Mouse (Mus musculus) neural tube, embryonic 13.5 days (tissue): ENCODE results near the gene Gm21992. TPM values are rescaled to one million over a fixed set of nuclear protein-coding genes. Genes with fewer than 3 reads are reported as not detected.

Source experiments
- ATAC-seq: fragments of 200-750 bp; cut with Nextera tagmentation; 2 replicates; pipeline ENCODE4 v1.8.0; 2017; ENCODE audit warnings: low read depth, mild to moderate bottlenecking, moderate TSS enrichment, moderate library complexity
- H3K27ac ChIP-seq: fragments of 300-500 bp; sonication (generic); replicated peaks from 2 replicates; pipeline ENCODE4 v1.5.1; 2015; ENCODE audit warnings: moderate library complexity, mild to moderate bottlenecking, inconsistent platforms
- H3K27me3 ChIP-seq: fragments of 300-500 bp; sonication (generic); 2 replicates; pipeline ENCODE4 v1.6.1; 2015; ENCODE audit warnings: mild to moderate bottlenecking, inconsistent platforms
- H3K36me3 ChIP-seq: fragments of 300-500 bp; sonication (generic); 2 replicates; pipeline ENCODE4 v1.6.1; 2015; ENCODE audit warnings: mild to moderate bottlenecking, inconsistent platforms
- H3K4me1 ChIP-seq: fragments of 300-500 bp; sonication (generic); replicated peaks from 2 replicates; pipeline ENCODE4 v1.6.1; 2015; ENCODE audit warnings: inconsistent platforms
- H3K4me2 ChIP-seq: fragments of 300-500 bp; sonication (generic); 2 replicates; pipeline ENCODE4 v1.6.1; 2015; ENCODE audit warnings: inconsistent platforms, mild to moderate bottlenecking, moderate library complexity
- H3K4me3 ChIP-seq: fragments of 300-500 bp; sonication (generic); 2 replicates; pipeline ENCODE4 v1.5.1; 2015; ENCODE audit warnings: mild to moderate bottlenecking, inconsistent platforms
- H3K9ac ChIP-seq: fragments of 300-500 bp; sonication (generic); 2 replicates; pipeline ENCODE4 v1.6.1; 2015; ENCODE audit warnings: moderate library complexity, mild to moderate bottlenecking, inconsistent platforms
- H3K9me3 ChIP-seq: fragments of 300-500 bp; sonication (generic); 2 replicates; pipeline ENCODE4 v1.6.1; 2016; ENCODE audit warnings: inconsistent platforms
- whole genome bisulfite sequencing: fragments of 180-500 bp; shearing (Covaris S2); methylation state at CpG from one replicate; pipeline ENCODE4 v1.1.7; 2015; 5-methylcytosine and 5-hydroxymethylcytosine counted together
- polyA plus RNA-seq: library from polyadenylated mRNA; unstranded; fragments of >200 nt; fragmentation: Nextera tagmentation; extraction: Ambion mirVana; gene quantifications from 2 replicates; pipeline ENCODE4 v1.2.1, GENCODE M21; 2015

The Gm21992 gene
- 28.5 and 37.3 TPM in 2 replicates for polyA plus RNA-seq

DNA sequence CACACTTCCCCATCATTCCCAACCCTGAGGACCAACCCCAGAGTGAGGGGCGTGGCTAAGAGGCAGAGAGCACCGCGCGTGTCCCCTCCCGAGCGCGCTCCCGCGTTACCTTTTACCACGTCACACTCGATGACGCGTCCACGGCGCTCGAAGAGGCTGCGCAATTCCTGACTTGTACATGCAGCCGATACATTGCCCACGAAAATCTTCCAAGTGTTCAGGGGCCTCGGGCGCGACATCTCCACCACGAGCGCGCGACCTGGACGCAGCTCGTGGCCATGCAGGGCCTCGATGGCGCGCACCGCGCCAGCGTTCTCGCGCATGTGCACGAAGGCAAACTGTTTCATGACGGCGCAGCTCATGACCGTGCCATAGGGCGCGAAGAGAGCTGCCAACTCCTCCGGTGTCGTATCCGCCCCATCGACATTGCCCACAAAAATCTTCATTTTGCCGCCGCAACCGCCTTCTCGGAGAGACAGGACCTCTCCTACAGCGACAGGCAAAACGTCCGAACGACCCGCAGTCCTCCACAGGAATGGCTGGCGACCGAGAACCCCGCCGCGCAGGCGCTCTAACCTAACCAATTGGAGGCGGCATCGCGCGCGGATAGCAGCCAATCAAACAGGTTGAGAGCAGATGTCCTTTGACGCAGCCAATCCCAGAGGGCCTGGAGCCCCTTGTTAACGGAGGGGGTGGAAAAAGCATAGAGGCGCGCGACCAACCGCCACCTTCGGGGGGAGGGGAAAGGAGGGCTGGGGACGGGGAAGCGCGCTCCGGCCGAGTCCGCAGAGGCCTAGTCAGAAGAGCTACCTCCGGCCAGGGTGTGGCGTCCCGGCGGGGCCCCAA is at the start of gene Gm21992, which contains the start of gene Rbm14:
Gene Gm21992 (minus strand): TSS at position 550 of the 846 bp plus-strand sequence.
Gene Rbm14 (minus strand): TSS at position 572 of the 846 bp plus-strand sequence.
- H3K4me3 ChIP-seq: peak within 1 kb of the TSS; percentile 79
- peak within 1 kb of the TSS; percentile 91 for H3K27ac ChIP-seq
- WGBS: under 1% methylated on average over 83 of the region's 83 CpGs
- H3K9ac ChIP-seq: peak within 1 kb of the TSS; percentile 81
- peak; percentile 98 for ATAC-seq
- peaks cover 36% of the 10 kb centered on the region for H3K4me1 ChIP-seq
- no peaks in the 10 kb centered on the region for H3K36me3 ChIP-seq
- no peaks in the 10 kb centered on the region for H3K9me3 ChIP-seq
- peak within 1 kb of the TSS; percentile 99 for H3K4me2 ChIP-seq
- H3K27me3 ChIP-seq: no peaks in the 10 kb centered on the region

GRCm38 (mm10) chr19:4859081-4859480 is 47.7 kb upstream of the Gm21992 start:
- Histone ChIP-seq H3K27me3 (no peaks in the 10 kb centered on the region), H3K4me1 (peaks cover 16% of the 10 kb centered on the region), H3K4me2 (no peak overlapping the region), H3K4me3 (no peak overlapping the region), H3K27ac (no peak overlapping the region), H3K9me3 (no peaks in the 10 kb centered on the region), H3K9ac (no peak overlapping the region), H3K36me3 (peaks cover 30% of the 10 kb centered on the region)
- 78% methylated on average over 6 of the region's 6 CpGs for WGBS
- no peak for ATAC-seq

DNA sequence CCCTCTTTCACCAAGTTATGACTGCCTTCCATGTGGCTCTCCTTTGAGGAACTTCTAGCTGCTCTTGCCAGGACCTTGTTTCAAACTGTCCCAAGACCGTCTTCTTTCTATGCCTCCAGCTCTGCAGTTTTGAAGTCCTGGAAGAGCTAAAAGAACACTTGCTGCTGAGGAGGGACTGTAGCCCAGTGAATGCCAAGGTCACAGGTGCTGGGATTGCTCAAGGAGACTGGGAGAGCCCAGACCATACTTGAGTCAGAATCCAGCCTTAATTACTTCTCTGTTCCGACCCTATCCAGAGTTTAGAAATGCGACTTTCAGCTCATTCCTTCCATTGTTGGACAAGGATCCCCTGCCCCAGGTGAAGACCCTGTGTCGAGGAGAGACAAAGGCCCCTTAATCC is 44.5 kb upstream of the Gm21992 start:
- H3K27me3 ChIP-seq: no peaks in the 10 kb centered on the region
- H3K4me3 ChIP-seq: peak overlapping the region; percentile 68
- H3K9me3 ChIP-seq: no peaks in the 10 kb centered on the region
- H3K4me1 ChIP-seq: peaks cover 16% of the 10 kb centered on the region
- peak overlapping the region; percentile 97 for H3K4me2 ChIP-seq
- 78% methylated on average over 4 of the region's 4 CpGs for WGBS
- H3K36me3 ChIP-seq: peaks cover 22% of the 10 kb centered on the region
- H3K27ac ChIP-seq: no peak overlapping the region
- no peak for ATAC-seq
- H3K9ac ChIP-seq: peak overlapping the region; percentile 88

GRCm38 (mm10) chr19:4855470-4855820 is 44.0 kb upstream of the Gm21992 start:
- ATAC-seq: no peak; the same call in 1 of the 2 replicates
- 1% methylated on average over 14 of the region's 14 CpGs for WGBS
- peaks cover 18% of the 10 kb centered on the region for H3K36me3 ChIP-seq
- peak overlapping the region; percentile 88 for H3K9ac ChIP-seq
- no peaks in the 10 kb centered on the region for H3K9me3 ChIP-seq
- H3K27ac ChIP-seq: peak overlapping the region; percentile 70
- peak overlapping the region; percentile 68 for H3K4me3 ChIP-seq
- no peaks in the 10 kb centered on the region for H3K27me3 ChIP-seq
- peak overlapping the region; percentile 97 for H3K4me2 ChIP-seq
- H3K4me1 ChIP-seq: peaks cover 16% of the 10 kb centered on the region

- H3K4me3 ChIP-seq: peak within 1 kb of the TSS; percentile 68
These were observed 43.4 kb upstream of the Gm21992 start, which contains the start of gene Ctsf for GRCm38 (mm10) chr19:4854552-4855469. Gene Ctsf, plus strand, starts transcription at chr19:4855130.

DNA sequence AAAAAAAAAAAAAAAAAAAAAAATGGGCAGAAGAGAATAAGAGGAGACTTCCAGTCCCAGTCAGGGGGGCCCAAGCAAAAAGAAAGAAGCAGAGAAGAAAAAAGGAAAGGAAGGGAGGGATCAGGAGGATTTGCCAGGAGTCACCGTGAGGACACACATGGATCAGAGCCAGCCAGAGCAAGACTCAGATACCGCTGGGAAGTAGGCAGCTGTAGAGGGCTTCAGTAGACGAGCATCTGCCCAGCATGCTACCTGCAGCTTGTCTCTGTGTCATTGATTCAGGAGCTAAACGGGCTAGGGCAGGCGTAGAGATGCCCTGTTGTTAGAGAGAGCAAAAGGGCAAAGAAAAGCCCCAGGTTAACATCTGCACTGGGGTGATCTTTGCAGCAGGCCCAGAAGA is 38.9 kb upstream of the Gm21992 start:
- no peak overlapping the region for H3K27ac ChIP-seq
- WGBS: 50% methylated on average over 5 of the region's 5 CpGs
- H3K4me1 ChIP-seq: peaks cover 6% of the 10 kb centered on the region
- no peaks in the 10 kb centered on the region for H3K36me3 ChIP-seq
- H3K4me3 ChIP-seq: no peak overlapping the region
- no peaks in the 10 kb centered on the region for H3K9me3 ChIP-seq
- H3K27me3 ChIP-seq: peaks cover 6% of the 10 kb centered on the region; the same call in 1 of the 2 replicates
- H3K9ac ChIP-seq: no peak overlapping the region
- ATAC-seq: no peak
- no peak overlapping the region for H3K4me2 ChIP-seq

More at GRCm38 (mm10) chr19:4854552-4855469, 43.4 kb upstream of the Gm21992 start, which contains the start of gene Ctsf:
- H3K27ac ChIP-seq: peak within 1 kb of the TSS; percentile 70
- H3K4me2 ChIP-seq: peak within 1 kb of the TSS; percentile 97
- H3K27me3 ChIP-seq: no peaks in the 10 kb centered on the region
- 4% methylated on average over 45 of the region's 45 CpGs for WGBS
- no peaks in the 10 kb centered on the region for H3K9me3 ChIP-seq
- H3K36me3 ChIP-seq: peaks cover 13% of the 10 kb centered on the region; the same call in 1 of the 2 replicates
- ATAC-seq: peak; percentile 92
- peaks cover 16% of the 10 kb centered on the region for H3K4me1 ChIP-seq
- H3K9ac ChIP-seq: peak within 1 kb of the TSS; percentile 88

- H3K4me1 ChIP-seq: peaks cover 5% of the 10 kb centered on the region
- H3K27ac ChIP-seq: no peak overlapping the region
- H3K4me3 ChIP-seq: no peak overlapping the region
- H3K36me3 ChIP-seq: no peaks in the 10 kb centered on the region
- H3K9ac ChIP-seq: no peak overlapping the region
- WGBS: 37% methylated on average over 4 of the region's 4 CpGs
- no peak overlapping the region for H3K4me2 ChIP-seq
- H3K27me3 ChIP-seq: peaks cover 6% of the 10 kb centered on the region; the same call in 1 of the 2 replicates
- H3K9me3 ChIP-seq: no peaks in the 10 kb centered on the region
- no peak for ATAC-seq
These were observed 38.4 kb upstream of the Gm21992 start for GRCm38 (mm10) chr19:4849800-4850199.

GRCm38 (mm10) chr19:4847490-4847889 is 36.1 kb upstream of the Gm21992 start:
- Histone ChIP-seq H3K4me2 (no peak overlapping the region), H3K9me3 (no peaks in the 10 kb centered on the region), H3K4me3 (no peak overlapping the region), H3K27ac (no peak overlapping the region), H3K4me1 (no peaks in the 10 kb centered on the region), H3K9ac (no peak overlapping the region), H3K27me3 (peaks cover 14% of the 10 kb centered on the region), H3K36me3 (no peaks in the 10 kb centered on the region)
- ATAC-seq: no peak
- 53% methylated on average over 7 of the region's 7 CpGs for WGBS

- H3K27ac ChIP-seq: no peak overlapping the region
- no peak for ATAC-seq
- no peak overlapping the region for H3K9ac ChIP-seq
- H3K4me3 ChIP-seq: no peak overlapping the region
- H3K4me1 ChIP-seq: no peaks in the 10 kb centered on the region
- WGBS: 77% methylated on average over 2 of the region's 2 CpGs
- no peaks in the 10 kb centered on the region for H3K36me3 ChIP-seq
- peaks cover 30% of the 10 kb centered on the region for H3K27me3 ChIP-seq
- H3K4me2 ChIP-seq: no peak overlapping the region
- H3K9me3 ChIP-seq: no peaks in the 10 kb centered on the region
These were observed 34.4 kb upstream of the Gm21992 start for GRCm38 (mm10) chr19:4845846-4846245.

GRCm38 (mm10) chr19:4842611-4843010 is 31.2 kb upstream of the Gm21992 start:
- WGBS: 76% methylated on average over 2 of the region's 2 CpGs
- Histone ChIP-seq H3K27ac (no peak overlapping the region), H3K4me3 (no peak overlapping the region), H3K9ac (no peak overlapping the region), H3K4me2 (no peak overlapping the region), H3K9me3 (no peaks in the 10 kb centered on the region), H3K36me3 (no peaks in the 10 kb centered on the region), H3K27me3 (peaks cover 41% of the 10 kb centered on the region), H3K4me1 (peaks cover 21% of the 10 kb centered on the region)
- no peak for ATAC-seq

DNA sequence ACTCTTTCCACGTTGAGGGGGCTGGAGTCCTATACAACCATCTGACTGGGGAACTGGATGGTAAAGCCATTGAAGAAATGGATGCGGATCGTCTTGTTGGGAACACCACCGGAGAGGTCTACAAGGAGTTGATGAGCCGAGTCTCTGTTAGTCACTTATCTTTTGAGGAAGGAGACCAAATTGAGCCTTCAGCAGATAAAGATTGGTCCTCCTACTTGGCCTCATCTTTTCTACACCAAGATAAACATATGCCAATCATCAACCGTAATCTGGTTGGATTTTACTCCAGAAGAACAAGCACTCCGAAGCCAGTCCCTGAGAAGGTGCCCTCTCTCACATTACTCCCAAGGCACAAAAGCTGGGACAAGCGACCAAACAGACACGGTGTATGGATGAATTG is 29.4 kb upstream of the Gm21992 start:
- WGBS: 85% methylated on average over 9 of the region's 9 CpGs
- Histone ChIP-seq H3K4me2 (no peak overlapping the region), H3K36me3 (no peaks in the 10 kb centered on the region), H3K9ac (no peak overlapping the region), H3K9me3 (no peaks in the 10 kb centered on the region), H3K27ac (no peak overlapping the region), H3K27me3 (peaks cover 38% of the 10 kb centered on the region), H3K4me1 (peaks cover 23% of the 10 kb centered on the region), H3K4me3 (no peak overlapping the region)
- no peak for ATAC-seq
